Mouse (Mus musculus) bone marrow, adult 2 months (tissue): ENCODE data around the gene Tmem200a.

Experiments used
- CTCF ChIP-seq: fragments of 200-500 bp; IDR thresholded peaks from 2 replicates; pipeline ENCODE4 v1.5.1; 2011; ENCODE audit warnings: low read length, control low read depth; ENCODE audit not compliant: control insufficient read depth, insufficient read depth
- POLR2A ChIP-seq: fragments of 200-500 bp; IDR thresholded peaks from 2 replicates; pipeline ENCODE4 v1.6.1; 2011; ENCODE audit warnings: low read depth, mild to moderate bottlenecking, control low read depth, low read length, borderline replicate concordance; ENCODE audit not compliant: control insufficient read depth

GRCm38 (mm10) chr10:25982617-25983016 is 96.2 kb downstream of the Tmem200a start:
- TF ChIP-seq CTCF (no peak), POLR2A (no peak)
